Mouse (Mus musculus) forebrain, embryonic 14.5 days (tissue): ENCODE results near the gene Bphl. TPM values are rescaled to one million over a fixed set of nuclear protein-coding genes. Genes with fewer than 3 reads are reported as not detected.

Source experiments
- ATAC-seq: fragments of 200-750 bp; cut with Nextera tagmentation; 2 replicates; pipeline ENCODE4 v1.8.0; 2017; ENCODE audit warnings: mild to moderate bottlenecking, moderate library complexity
- DNase-seq: peaks from one replicate; pipeline ENCODE4 v3.0.0-alpha.2; 2015; ENCODE audit warnings: low spot score
- H3K27ac ChIP-seq: fragments of 300-500 bp; sonication (generic); 2 replicates; pipeline ENCODE4 v1.5.1; 2014; ENCODE audit warnings: low read depth, mild to moderate bottlenecking, control low read depth, low read length, moderate library complexity
- H3K27me3 ChIP-seq: fragments of 300-500 bp; sonication (generic); replicated peaks from 2 replicates; pipeline ENCODE4 v1.6.1; 2014; ENCODE audit warnings: low read length, control low read depth, mixed read lengths; ENCODE audit not compliant: control insufficient read depth, insufficient read depth
- H3K36me3 ChIP-seq: fragments of 300-500 bp; sonication (generic); 2 replicates; pipeline ENCODE4 v1.6.1; 2014; ENCODE audit warnings: low read length, control low read depth; ENCODE audit not compliant: control insufficient read depth, insufficient read depth
- H3K4me1 ChIP-seq: fragments of 300-500 bp; sonication (generic); 2 replicates; pipeline ENCODE4 v1.6.1; 2014; ENCODE audit warnings: antibody characterized with exemption, low read length, control low read depth; ENCODE audit not compliant: control insufficient read depth, insufficient read depth
- H3K4me2 ChIP-seq: fragments of 300-500 bp; sonication (generic); 2 replicates; pipeline ENCODE4 v1.6.1; 2014; ENCODE audit warnings: mild to moderate bottlenecking, control low read depth, low read length
- H3K4me3 ChIP-seq: fragments of 300-500 bp; sonication (generic); 2 replicates; pipeline ENCODE4 v1.5.1; 2014; ENCODE audit warnings: low read depth, low read length, control low read depth
- H3K9ac ChIP-seq: fragments of 300-500 bp; sonication (generic); 2 replicates; pipeline ENCODE4 v1.6.1; 2014; ENCODE audit warnings: mild to moderate bottlenecking, low read length, control low read depth, moderate library complexity
- H3K9me3 ChIP-seq: fragments of 300-500 bp; sonication (generic); replicated peaks from 2 replicates; pipeline ENCODE4 v1.6.1; 2016; ENCODE audit warnings: low read length, control low read depth, mixed read lengths; ENCODE audit not compliant: control insufficient read depth
- WGBS: fragments of 180-500 bp; shearing (Covaris S2); extraction: QIAGEN DNeasy Blood & Tissue Kit; methylation state at CpG from one replicate; pipeline ENCODE4 v1.1.7; 2014; 5-methylcytosine and 5-hydroxymethylcytosine counted together
- polyA plus RNA-seq: library from polyadenylated mRNA; unstranded; fragments of >200 nt; fragmentation: Nextera tagmentation; extraction: Ambion mirVana; gene quantifications from 2 replicates; pipeline ENCODE4 v1.2.1, GENCODE M21; 2014

The Bphl gene
- polyA plus RNA-seq, 1 experiment from 2014 or later: 35.1 TPM

DNA sequence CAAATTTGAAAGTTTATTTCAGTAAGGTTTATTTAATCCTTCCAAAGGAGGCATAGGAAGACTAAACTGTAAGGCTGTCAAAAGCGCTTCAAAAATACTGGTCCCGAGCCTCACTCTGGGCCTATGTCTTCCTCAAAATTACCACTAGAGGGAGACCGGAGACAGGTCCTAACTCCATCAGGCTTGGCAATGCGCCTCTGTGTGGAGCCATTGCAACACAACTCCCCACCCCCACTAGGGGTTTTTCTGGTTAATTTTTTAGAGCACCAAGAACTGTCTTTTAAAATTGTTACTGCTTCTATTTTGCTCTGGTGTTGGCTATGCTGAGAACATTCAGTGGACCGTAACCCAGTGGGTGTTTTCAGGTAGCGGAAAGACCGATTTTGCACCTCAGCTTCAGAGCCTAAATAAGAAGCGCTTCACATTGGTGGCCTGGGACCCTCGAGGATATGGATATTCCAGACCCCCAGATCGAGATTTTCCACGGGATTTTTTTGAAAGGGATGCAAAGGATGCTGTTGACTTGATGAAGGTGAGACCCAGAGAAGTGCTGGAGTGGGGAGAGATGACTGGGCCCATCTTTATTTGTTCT, 9.1 kb downstream of the Bphl start:
- ATAC-seq: peak; percentile 96
- WGBS: 40% methylated on average over 11 of the region's 11 CpGs
- H3K9me3 ChIP-seq: no peaks in the 10 kb centered on the region
- H3K27me3 ChIP-seq: no peaks in the 10 kb centered on the region
- peaks cover 12% of the 10 kb centered on the region; the same call in 1 of the 2 replicates for H3K36me3 ChIP-seq
- H3K27ac ChIP-seq: no peak overlapping the region
- H3K4me1 ChIP-seq: no peaks in the 10 kb centered on the region
- DNase-seq: peak; percentile 96
- H3K4me3 ChIP-seq: no peak overlapping the region
- H3K4me2 ChIP-seq: no peak overlapping the region
- no peak overlapping the region for H3K9ac ChIP-seq

DNA sequence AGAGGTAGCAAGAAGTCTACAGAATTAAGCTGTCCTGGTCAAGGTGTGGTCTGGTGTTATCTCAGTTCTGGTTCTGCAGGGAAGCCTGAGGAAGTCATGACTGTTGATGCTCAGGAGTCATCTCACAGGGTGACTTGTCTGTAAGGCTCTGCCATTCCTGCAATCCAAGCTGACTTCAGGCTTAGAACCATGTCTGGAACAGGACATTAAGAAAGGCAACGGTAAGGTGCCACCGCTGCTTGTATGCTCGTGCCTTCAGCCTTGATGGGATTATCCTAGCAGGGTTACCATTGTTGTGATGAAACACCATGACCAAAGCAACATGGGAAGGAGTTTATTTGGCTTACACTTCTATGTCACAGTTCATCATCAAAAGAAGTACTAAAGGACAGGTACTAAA, 10.1 kb downstream of the Bphl start:
- DNase-seq (no peak), ATAC-seq (no peak)
- no peak overlapping the region for H3K4me2 ChIP-seq
- no peak overlapping the region for H3K4me3 ChIP-seq
- no peaks in the 10 kb centered on the region for H3K27me3 ChIP-seq
- H3K36me3 ChIP-seq: peaks cover 12% of the 10 kb centered on the region; the same call in 1 of the 2 replicates
- 78% methylated on average over 3 of the region's 3 CpGs for WGBS
- H3K9me3 ChIP-seq: no peaks in the 10 kb centered on the region
- H3K9ac ChIP-seq: no peak overlapping the region
- no peaks in the 10 kb centered on the region for H3K4me1 ChIP-seq
- H3K27ac ChIP-seq: no peak overlapping the region

DNA sequence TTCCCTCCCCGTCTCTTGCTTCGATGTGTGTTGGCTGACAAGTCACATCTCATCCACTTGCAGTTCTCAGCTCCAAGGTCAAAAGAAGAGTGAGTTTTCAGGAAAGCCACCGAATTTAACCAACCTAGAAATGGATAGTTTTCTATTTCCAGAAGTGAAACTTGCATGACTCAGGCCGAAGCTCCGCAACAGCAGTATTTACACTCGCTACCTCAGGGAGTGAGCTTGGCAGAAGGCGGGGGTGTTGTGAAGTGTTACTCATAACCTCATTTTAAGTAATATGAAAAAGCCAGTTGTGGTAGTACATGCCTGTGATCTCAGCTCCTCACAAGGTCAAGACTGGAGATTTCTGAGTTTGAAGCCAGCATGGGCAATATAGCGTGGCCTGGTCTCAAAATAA, 13.1 kb downstream of the Bphl start:
- H3K27ac ChIP-seq: no peak overlapping the region
- no peak overlapping the region for H3K4me3 ChIP-seq
- DNase-seq: no peak
- no peaks in the 10 kb centered on the region for H3K9me3 ChIP-seq
- H3K9ac ChIP-seq: no peak overlapping the region
- H3K4me2 ChIP-seq: no peak overlapping the region
- no peaks in the 10 kb centered on the region for H3K27me3 ChIP-seq
- ATAC-seq: no peak
- no peaks in the 10 kb centered on the region for H3K4me1 ChIP-seq
- H3K36me3 ChIP-seq: peaks cover 16% of the 10 kb centered on the region; the same call in 1 of the 2 replicates
- 97% methylated on average over 8 of the region's 8 CpGs for WGBS

DNA sequence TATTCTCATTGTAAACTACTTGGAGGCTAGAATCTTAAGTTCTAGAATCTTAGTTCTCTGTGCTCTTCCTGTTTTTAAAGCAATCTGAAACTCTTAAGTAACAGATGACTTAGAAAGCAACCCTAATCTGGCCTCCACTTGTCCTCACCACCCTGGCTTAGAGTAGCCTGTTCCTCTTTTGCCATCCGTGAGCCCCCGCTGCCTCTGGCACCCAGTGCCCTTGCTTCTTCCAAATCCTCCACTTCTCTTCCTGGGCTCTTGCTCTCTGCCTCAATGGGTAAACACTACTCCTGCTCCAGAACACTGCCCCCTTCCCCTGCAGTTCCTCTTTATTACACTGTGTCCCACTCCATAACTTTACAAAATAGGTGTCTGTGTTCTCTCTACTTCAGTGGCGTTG, 14.3 kb downstream of the Bphl start:
- H3K27ac ChIP-seq: no peak overlapping the region
- H3K9ac ChIP-seq: no peak overlapping the region
- DNase-seq: no peak
- no peaks in the 10 kb centered on the region for H3K9me3 ChIP-seq
- no peak overlapping the region for H3K4me2 ChIP-seq
- 94% methylated on average over 3 of the region's 3 CpGs for WGBS
- no peak for ATAC-seq
- peaks cover 20% of the 10 kb centered on the region for H3K36me3 ChIP-seq
- H3K4me1 ChIP-seq: no peaks in the 10 kb centered on the region
- H3K27me3 ChIP-seq: no peaks in the 10 kb centered on the region
- no peak overlapping the region for H3K4me3 ChIP-seq

DNA sequence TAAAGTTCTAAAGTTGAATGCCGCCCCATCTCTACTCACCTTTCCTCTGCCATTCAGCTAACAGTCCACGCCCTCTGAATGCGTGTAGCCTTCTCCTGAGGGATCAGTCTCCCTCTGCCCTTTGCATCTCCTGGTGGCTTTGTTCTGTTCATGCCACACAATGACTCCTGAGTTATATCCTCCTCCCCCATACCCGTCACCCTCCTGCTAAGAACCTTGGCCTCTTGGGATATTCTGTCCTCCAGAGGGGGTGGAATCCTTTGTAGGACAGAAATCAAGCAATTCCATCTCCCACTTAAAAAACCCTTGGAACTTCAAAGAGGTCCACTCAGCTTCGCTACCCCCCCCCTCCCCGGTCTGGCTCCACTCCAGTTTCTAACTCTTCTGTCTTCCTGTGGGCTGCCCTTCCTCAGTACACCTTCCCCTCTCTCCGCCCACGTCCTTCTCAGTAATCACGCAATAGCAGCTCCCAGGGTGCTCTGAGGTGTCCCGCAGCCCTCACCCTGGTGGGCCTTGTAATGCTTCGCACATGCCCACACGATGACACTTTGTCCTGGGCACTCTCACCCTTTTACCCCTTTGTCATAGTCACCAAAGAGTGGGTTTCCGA, 16.4 kb downstream of the Bphl start:
- 81% methylated on average over 13 of the region's 13 CpGs for WGBS
- Histone ChIP-seq H3K4me1 (no peaks in the 10 kb centered on the region), H3K36me3 (peaks cover 12% of the 10 kb centered on the region), H3K27ac (no peak overlapping the region), H3K27me3 (no peaks in the 10 kb centered on the region), H3K9ac (no peak overlapping the region), H3K9me3 (no peaks in the 10 kb centered on the region), H3K4me3 (no peak overlapping the region), H3K4me2 (no peak overlapping the region)
- no peak for ATAC-seq
- DNase-seq: no peak

DNA sequence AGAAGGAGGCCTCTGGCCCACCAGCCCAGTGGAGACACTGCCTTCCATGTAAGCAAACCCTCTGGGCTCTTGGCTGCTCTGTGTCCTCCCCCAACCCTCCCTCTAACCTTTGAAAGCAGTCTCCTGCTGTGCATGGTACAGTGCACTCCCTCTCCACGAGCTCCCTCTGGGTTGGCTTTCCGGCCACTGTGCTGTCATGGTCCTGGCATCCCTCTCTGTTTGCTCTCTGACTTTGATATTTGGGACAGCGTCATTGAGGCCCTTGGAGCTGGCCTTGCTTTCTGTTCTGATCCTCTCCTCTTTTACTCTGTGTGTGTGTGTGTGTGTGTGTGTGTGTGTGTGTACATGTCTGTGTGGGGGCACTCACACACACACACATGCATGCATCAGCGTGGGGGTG, 17.0 kb downstream of the Bphl start:
- H3K27me3 ChIP-seq: no peaks in the 10 kb centered on the region
- no peak overlapping the region for H3K9ac ChIP-seq
- 66% methylated on average over 4 of the region's 4 CpGs for WGBS
- ATAC-seq (no peak), DNase-seq (no peak)
- no peak overlapping the region for H3K4me3 ChIP-seq
- no peaks in the 10 kb centered on the region for H3K9me3 ChIP-seq
- H3K36me3 ChIP-seq: peaks cover 12% of the 10 kb centered on the region
- H3K4me1 ChIP-seq: no peaks in the 10 kb centered on the region
- H3K4me2 ChIP-seq: no peak overlapping the region
- no peak overlapping the region for H3K27ac ChIP-seq

DNA sequence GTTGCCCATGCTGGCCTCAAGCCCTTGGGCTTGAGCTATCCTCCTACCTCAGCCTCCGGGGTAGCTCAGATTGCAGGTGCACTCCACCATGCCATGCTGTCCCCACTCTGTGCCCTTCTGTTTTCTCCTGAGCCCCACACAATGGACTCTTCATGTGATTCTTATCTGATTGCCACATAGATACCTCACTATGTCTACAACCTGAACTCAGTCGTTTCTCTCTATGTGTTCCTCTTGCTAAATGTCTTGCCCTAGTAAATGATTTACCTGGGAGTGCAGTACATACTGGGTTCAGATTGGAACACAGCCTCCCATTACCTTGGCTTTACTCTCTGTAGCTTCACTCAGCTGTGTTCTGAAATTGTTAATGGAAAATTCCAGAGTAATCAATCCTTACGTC, 17.6 kb downstream of the Bphl start:
- WGBS: 93% methylated on average over 3 of the region's 3 CpGs
- DNase-seq (no peak), ATAC-seq (no peak)
- no peak overlapping the region for H3K4me2 ChIP-seq
- H3K4me1 ChIP-seq: no peaks in the 10 kb centered on the region
- H3K27ac ChIP-seq: no peak overlapping the region
- H3K4me3 ChIP-seq: no peak overlapping the region
- peaks cover 12% of the 10 kb centered on the region for H3K36me3 ChIP-seq
- no peaks in the 10 kb centered on the region for H3K9me3 ChIP-seq
- H3K9ac ChIP-seq: no peak overlapping the region
- H3K27me3 ChIP-seq: no peaks in the 10 kb centered on the region

DNA sequence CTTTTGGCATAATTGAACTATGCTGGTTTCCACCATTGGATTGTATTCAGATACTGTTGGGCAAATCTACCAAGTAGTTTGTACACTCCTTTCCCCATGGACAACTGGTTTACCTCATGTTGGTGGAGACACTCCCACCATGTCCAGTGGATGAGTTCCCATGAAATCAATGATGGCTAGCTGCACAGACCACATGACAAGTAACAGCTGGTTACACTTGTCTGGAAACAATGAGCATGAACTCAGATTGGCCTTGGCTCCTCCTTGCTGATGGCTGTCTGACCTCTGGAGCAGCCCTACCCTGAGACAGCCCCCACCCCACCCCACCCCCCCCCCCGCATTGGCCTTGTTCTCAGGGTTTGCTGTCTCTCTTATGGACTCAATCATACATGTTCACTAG, 19.9 kb downstream of the Bphl start:
- no peak overlapping the region for H3K4me3 ChIP-seq
- no peaks in the 10 kb centered on the region for H3K27me3 ChIP-seq
- H3K9me3 ChIP-seq: no peaks in the 10 kb centered on the region
- WGBS: 91% methylated on average over 1 of the region's 1 CpGs
- no peak overlapping the region for H3K4me2 ChIP-seq
- DNase-seq: no peak
- H3K4me1 ChIP-seq: no peaks in the 10 kb centered on the region
- no peak overlapping the region for H3K27ac ChIP-seq
- H3K9ac ChIP-seq: no peak overlapping the region
- peaks cover 10% of the 10 kb centered on the region for H3K36me3 ChIP-seq
- no peak for ATAC-seq

DNA sequence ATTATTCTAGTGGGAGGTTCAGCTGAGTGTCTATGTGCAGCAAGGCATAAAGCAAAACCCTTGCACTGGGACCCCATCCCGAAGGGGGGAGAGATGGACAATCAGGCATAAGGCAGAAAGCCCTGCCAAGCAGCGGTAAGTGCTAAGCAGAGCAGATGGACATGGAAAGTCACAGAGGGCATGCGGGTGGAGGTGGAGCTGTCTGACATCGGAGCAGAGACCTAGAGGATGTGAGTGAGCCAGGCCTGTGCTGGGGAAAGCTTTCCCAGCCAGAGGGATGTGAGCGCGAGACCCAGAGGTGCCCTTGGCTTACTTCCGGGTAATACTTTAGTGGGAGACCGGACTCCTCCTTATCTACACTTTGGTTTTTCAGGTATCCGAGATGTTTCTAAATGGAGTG, 22.7 kb downstream of the Bphl start:
- Histone ChIP-seq H3K4me3 (no peak overlapping the region), H3K4me2 (no peak overlapping the region), H3K27me3 (no peaks in the 10 kb centered on the region), H3K9me3 (no peaks in the 10 kb centered on the region), H3K9ac (no peak overlapping the region), H3K4me1 (no peaks in the 10 kb centered on the region), H3K36me3 (peaks cover 4% of the 10 kb centered on the region), H3K27ac (no peak overlapping the region)
- no peak for ATAC-seq
- WGBS: 89% methylated on average over 9 of the region's 9 CpGs
- DNase-seq: no peak
